Mouse (Mus musculus) right cerebral cortex, postnatal 14 days (tissue): ENCODE data around the gene Bsx.

Experiments
- DNase-seq: peaks from one replicate; pipeline ENCODE4 v3.0.0; 2022

Gene Bsx

DNA sequence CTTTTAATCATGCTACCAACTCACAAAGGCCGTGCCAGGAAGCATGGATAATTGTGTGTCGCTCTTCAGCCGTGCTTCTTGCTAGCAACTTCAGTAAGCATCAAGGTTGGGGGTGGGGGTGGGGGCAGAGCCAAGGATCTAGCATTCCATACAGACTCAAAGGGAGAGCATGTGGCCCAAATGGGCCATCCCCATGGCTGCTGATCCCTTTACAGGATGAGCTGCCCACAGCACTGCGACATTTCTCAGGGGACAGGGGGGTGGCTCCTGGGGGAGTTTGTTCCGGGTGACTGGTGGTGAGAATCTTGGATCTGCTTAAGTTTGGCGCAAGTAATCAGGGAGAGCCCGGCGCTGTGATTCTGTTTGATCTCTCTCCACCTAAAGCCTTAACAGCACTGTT, 33.5 kb downstream of the Bsx start:
- no peak for DNase-seq

GRCm38 (mm10) chr9:40908411-40908810, 34.5 kb downstream of the Bsx start:
- no peak for DNase-seq

- DNase-seq = no peak
These were observed 35.0 kb downstream of the Bsx start for GRCm38 (mm10) chr9:40908915-40909314.

DNA sequence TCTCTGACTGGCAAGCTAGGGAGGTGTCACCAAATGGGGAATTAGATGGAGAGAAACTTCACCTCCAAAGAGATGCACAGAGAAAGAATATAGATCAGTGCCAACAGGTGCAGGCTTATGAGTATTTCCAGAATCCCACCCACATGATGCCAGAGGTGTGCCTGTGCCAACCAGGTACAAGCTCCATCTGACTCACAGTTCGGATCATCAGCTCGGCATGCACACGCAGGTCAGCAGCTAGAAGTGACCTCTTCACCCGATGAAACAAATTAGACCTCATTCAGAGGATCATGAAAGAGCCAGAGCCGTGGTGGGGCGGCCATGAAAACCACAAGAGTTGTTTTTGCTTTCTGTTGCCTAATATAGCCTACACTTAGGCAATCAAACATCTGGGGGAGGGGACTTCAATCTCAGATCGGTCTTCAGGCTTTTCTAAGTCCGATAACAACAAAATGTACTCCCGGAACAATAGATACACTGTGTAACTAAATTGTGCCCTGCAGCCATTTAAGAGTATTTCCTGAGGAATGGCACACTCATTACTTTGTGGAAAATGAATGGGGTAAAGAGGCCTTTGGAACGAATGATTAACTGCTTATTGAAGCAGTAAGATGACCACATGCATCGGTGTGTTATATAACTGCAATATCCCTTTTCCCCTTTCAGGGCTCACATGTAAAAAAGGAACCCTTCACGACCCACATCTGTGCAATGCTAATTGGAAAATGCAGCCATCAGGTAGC, 44.1 kb downstream of the Bsx start:
- no peak for DNase-seq

GRCm38 (mm10) chr9:40927351-40927980, 53.5 kb downstream of the Bsx start:
- no peak for DNase-seq
